Mouse (Mus musculus): ENCODE measurements at regions not wholly inside any gene's neighbourhood (a gene's known extent, or its start where the extent isn't known, plus 50 kb on each side); places are given as distances from the start of the nearest gene placed in this dataset.

DNA sequence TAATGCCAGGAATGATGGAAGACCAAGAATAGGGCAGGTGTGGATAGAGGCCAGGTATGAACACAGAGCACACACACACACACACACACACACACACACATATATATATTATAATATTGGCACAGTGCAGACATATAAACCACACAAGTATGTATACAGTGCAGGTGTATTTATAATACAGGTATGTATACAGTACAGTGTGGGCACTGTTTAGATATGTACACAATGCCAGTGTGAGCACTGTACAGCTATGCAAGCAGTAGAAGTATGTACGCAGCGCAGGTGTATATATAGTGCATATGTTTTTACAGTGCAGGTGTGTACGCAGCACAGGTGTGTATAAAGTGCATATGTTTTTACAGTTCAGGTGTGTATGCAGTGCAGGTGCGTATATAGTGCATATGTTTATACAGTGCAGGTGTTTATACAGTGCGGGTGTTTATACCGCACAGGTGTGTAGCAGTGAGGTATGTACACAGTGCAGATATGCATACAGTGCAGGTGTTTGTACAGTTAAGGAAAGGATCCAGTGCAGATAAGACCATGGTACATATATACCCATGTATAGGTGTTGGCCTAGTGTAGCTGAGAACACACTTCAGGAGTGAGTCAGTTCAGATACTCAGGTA, 328.2 kb upstream of the Shh start:
- TF ChIP-seq CTCF (IDR thresholded peaks at IDR 0.05; ENCODE audit: insufficient read depth, low read length) (no peak), POLR2A (IDR thresholded peaks at IDR 0.05; ENCODE audit: borderline replicate concordance, extremely low read depth, low read depth, low read length) (no peak)

All from lung, adult 2 months (tissue).